Mouse (Mus musculus): ENCODE data around the gene Tma16. TPM values are rescaled to one million over a fixed set of nuclear protein-coding genes. Genes with fewer than 3 reads are reported as not detected.

Tma16 gene
- total RNA-seq (2023), result 1 to 10 TPM; 5.6 to 7.9 TPM

GRCm38 (mm10) chr8:66486084-66486763, at the start of gene Tma16:
Gene Tma16 (minus strand): TSS chr8:66486530.

GRCm38 (mm10) chr8:66511537-66511936, 25.2 kb upstream of the Tma16 start, which contains the start of gene Tktl2:
Gene Tktl2 (plus strand): TSS chr8:66511756.

Other genes with a start within 250 kb of the Tma16 start
- not detected for gene Tktl2, start 25.2 kb upstream of the Tma16 start, total RNA-seq (2023)
- not detected for gene Npy5r, start 201.6 kb upstream of the Tma16 start, total RNA-seq (2023)
- gene Npy1r, start 210.7 kb upstream of the Tma16 start, total RNA-seq (2023), result not detected

Data from neutrophil, adult 59 days (primary cell).